Comparison of ENCODE assay signal across 16 mouse cellular contexts in the genomic region with DNA sequence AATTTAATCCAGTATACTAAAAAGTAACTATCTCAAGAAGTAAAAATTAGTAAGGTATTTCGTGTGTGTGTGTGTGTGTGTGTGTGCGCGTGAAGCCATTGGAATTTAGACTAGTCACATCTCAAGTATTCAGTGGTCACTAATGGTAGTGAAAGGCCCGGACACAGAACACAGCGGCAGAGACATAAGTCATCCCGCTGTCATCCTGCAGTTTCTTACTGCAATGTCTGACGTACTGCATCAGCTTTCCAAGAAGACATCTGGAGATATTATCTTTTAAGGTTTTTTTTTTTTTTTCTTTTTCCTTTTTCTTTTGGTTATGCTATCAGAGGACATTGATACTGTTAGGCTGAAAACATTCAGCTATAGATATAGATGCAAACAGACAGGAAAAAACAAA.
"Had no signal": no experiment of that assay in that cellular context is flagged by ENCODE, and none has a peak within 500 bp of the region (broad histone marks: within the 10 kb centered on the region; RNA-seq: fewer than 3 reads in every experiment).

No protein-coding gene starts in this region.

- ATAC-seq: liver, postnatal 0 days; lung, postnatal 0 days; midbrain, embryonic 13.5 days; midbrain, embryonic 15.5 days had no signal

- H3K9me3 ChIP-seq: liver, embryonic 15.5 days; lung, embryonic 15.5 days; midbrain, embryonic 13.5 days; midbrain, embryonic 15.5 days; neural tube, embryonic 12.5 days had no signal

- H3K9ac ChIP-seq: liver, embryonic 15.5 days; liver, postnatal 0 days; lung, embryonic 15.5 days; midbrain, embryonic 13.5 days; midbrain, embryonic 15.5 days; neural tube, embryonic 12.5 days had no signal

- H3K27ac ChIP-seq: liver, embryonic 15.5 days; lung, embryonic 15.5 days; macrophage; midbrain, embryonic 13.5 days; midbrain, embryonic 15.5 days; neural tube, embryonic 12.5 days had no signal

- H3K4me3 ChIP-seq: liver, embryonic 15.5 days; lung, embryonic 15.5 days; midbrain, embryonic 13.5 days; midbrain, embryonic 15.5 days; neural tube, embryonic 12.5 days had no signal

- H3K36me3 ChIP-seq: lung, embryonic 15.5 days had no signal

- H3K27me3 ChIP-seq: liver, embryonic 15.5 days; lung, embryonic 15.5 days; midbrain, embryonic 13.5 days; midbrain, embryonic 15.5 days; neural tube, embryonic 12.5 days had no signal

- H3K4me1 ChIP-seq: liver, embryonic 15.5 days; lung, embryonic 15.5 days; neural tube, embryonic 12.5 days had no signal

- DNase-seq: liver, postnatal 0 days; lung, adult 2 months; lung, postnatal 14 days; lung, postnatal 36 days; right cerebral cortex, postnatal 14 days; thymus, adult 18-20 months; thymus, postnatal 14 days; thymus, postnatal 36 days had no signal

- H3K4me2 ChIP-seq: liver, embryonic 15.5 days; lung, embryonic 15.5 days; midbrain, embryonic 11.5 days; midbrain, embryonic 13.5 days; midbrain, embryonic 15.5 days; neural tube, embryonic 12.5 days had no signal
